Mouse (Mus musculus): ENCODE measurements around the gene Ccdc63.

- no peak for TF ChIP-seq CTCF (IDR thresholded peaks at IDR 0.05; ENCODE audit: control insufficient read depth, insufficient read depth, insufficient read length)
- no peak for TF ChIP-seq USF1 (IDR thresholded peaks at IDR 0.05; ENCODE audit: low read depth)
Observed at GRCm38 (mm10) chr5:122171058-122171457, 30.4 kb upstream of the Ccdc63 start.
